10 mouse cellular contexts compared by ENCODE assay signal in the genomic region with DNA sequence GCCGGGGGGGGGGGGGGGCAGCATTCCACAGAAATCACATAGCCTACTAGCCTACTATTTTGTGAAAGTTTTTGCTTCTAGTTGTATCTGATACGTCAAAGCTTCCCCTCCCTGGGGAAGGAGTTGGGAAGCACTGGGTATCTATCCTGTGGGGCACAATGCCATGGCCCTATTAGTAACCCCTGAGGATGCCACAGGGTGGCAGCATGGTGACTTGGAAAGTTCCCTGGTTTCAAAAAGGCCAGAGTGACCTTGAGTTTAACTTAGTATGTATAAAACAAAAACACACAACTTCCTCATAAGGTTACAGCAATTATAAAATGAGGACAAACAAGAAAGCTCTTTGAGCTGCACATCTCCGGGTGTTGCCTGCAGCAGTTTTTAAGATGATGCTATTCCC. TPM values are rescaled to one million over a fixed set of nuclear protein-coding genes. Genes with fewer than 3 reads are reported as not detected.
DNase-seq lines count a peak whose midpoint lies in the region; ATAC-seq and TF ChIP-seq lines count a peak whose summit lies in the region.
"Had no signal": no experiment of that assay in that cellular context is flagged by ENCODE, and none has a peak within 500 bp of the region (broad histone marks: within the 10 kb centered on the region; RNA-seq: fewer than 3 reads in every experiment).

No protein-coding gene starts in this region.

- peak; percentile 31 for DNase-seq in hindbrain, embryonic 14.5 days (ENCODE audit: low spot score)
- DNase-seq in hindbrain, embryonic 10.5 days (ENCODE audit: low spot score) = no peak
- peak; percentile 80 for DNase-seq in 416B (ENCODE audit: low read depth)
- no peak for DNase-seq in ES-E14 (ENCODE audit: low read depth, low spot score)
- peak; percentile 47 for DNase-seq in embryo, embryonic 11 days
- DNase-seq in gastrocnemius, postnatal 36 days = no peak
- no peak for DNase-seq in thymus, postnatal 25 days

- no peak overlapping the region for H3K4me3 ChIP-seq in hindbrain, embryonic 14.5 days (replicated peaks; ENCODE audit: low read length)
- no peak overlapping the region for H3K4me3 ChIP-seq in hindbrain, embryonic 10.5 days
- H3K4me3 ChIP-seq in ES-E14 (ENCODE audit: insufficient read depth in 1 of 2, low read depth in 1 of 2, low read length in 2 of 2, poor library complexity in 1 of 2, severe bottlenecking in 1 of 2) = no peak overlapping the region
- H3K4me3 ChIP-seq: myocyte; stomach, embryonic 15.5 days had no signal

- H3K4me2 ChIP-seq in hindbrain, embryonic 14.5 days (replicated peaks) = no peak overlapping the region
- H3K4me2 ChIP-seq: stomach, embryonic 15.5 days had no signal

- no peak for ATAC-seq in hindbrain, embryonic 14.5 days (ENCODE audit: low FRiP score)
- no peak for ATAC-seq in inflammation-experienced regulatory T-cells, adult 6 months

- no peak overlapping the region for H3K27ac ChIP-seq in hindbrain, embryonic 14.5 days
- no peak overlapping the region for H3K27ac ChIP-seq in hindbrain, embryonic 10.5 days
- no peak overlapping the region for H3K27ac ChIP-seq in ES-E14 (ENCODE audit: insufficient read depth, low read depth, low read length, poor library complexity, severe bottlenecking)
- H3K27ac ChIP-seq: stomach, embryonic 15.5 days had no signal

- no peak overlapping the region for H3K9ac ChIP-seq in hindbrain, embryonic 14.5 days
- H3K9ac ChIP-seq in ES-E14 (ENCODE audit: insufficient read depth, low read depth, low read length, poor library complexity, severe bottlenecking) = no peak overlapping the region
- H3K9ac ChIP-seq: stomach, embryonic 15.5 days had no signal

- WGBS in hindbrain, embryonic 14.5 days = 70% methylated on average over 3 of the region's 3 CpGs
- WGBS in hindbrain, embryonic 10.5 days = 67% methylated on average over 3 of the region's 3 CpGs

- H3K36me3 ChIP-seq in hindbrain, embryonic 14.5 days (replicated peaks; ENCODE audit: control insufficient read depth, insufficient read depth) = no peaks in the 10 kb centered on the region
- H3K36me3 ChIP-seq in hindbrain, embryonic 10.5 days = no peaks in the 10 kb centered on the region
- H3K36me3 ChIP-seq in ES-E14 (ENCODE audit: control insufficient read depth, insufficient read depth, low read length, poor library complexity, severe bottlenecking) = no peaks in the 10 kb centered on the region
- H3K36me3 ChIP-seq: stomach, embryonic 15.5 days had no signal

- H3K4me1 ChIP-seq in hindbrain, embryonic 14.5 days (replicated peaks; ENCODE audit: control insufficient read depth, insufficient read depth, low read length) = no peaks in the 10 kb centered on the region; the same call in 1 of the 2 replicates
- H3K4me1 ChIP-seq in hindbrain, embryonic 10.5 days (replicated peaks) = peaks cover 18% of the 10 kb centered on the region
- peaks cover 20 to 26% of the 10 kb centered on the region in 2 experiments for H3K4me1 ChIP-seq in ES-E14 (ENCODE audit: control insufficient read depth in 2 of 2, insufficient read depth in 2 of 2, low read length in 2 of 2, poor library complexity in 1 of 2)

- H3K9me3 ChIP-seq in hindbrain, embryonic 14.5 days (ENCODE audit: control insufficient read depth, low read length) = no peaks in the 10 kb centered on the region
- no peaks in the 10 kb centered on the region for H3K9me3 ChIP-seq in hindbrain, embryonic 10.5 days
- H3K9me3 ChIP-seq in ES-E14 (ENCODE audit: control insufficient read depth, insufficient read depth, low read depth, low read length) = no peaks in the 10 kb centered on the region
- H3K9me3 ChIP-seq: stomach, embryonic 15.5 days had no signal

- H3K27me3 ChIP-seq in hindbrain, embryonic 14.5 days (ENCODE audit: control insufficient read depth, insufficient read depth, low read length) = no peaks in the 10 kb centered on the region
- H3K27me3 ChIP-seq in hindbrain, embryonic 10.5 days (ENCODE audit: insufficient read depth, poor library complexity, severe bottlenecking) = no peaks in the 10 kb centered on the region
- H3K27me3 ChIP-seq: stomach, embryonic 15.5 days had no signal

- in situ Hi-C loops in ES-E14 (cut with MboI; ENCODE audit: low sequenced_read_pairs in 2 of 2, unreplicated experiment in 2 of 2) = loop anchor here (5.0 to 25.0 kb wide), 2 partner anchors 108 to 168 kb away; partner anchors contain the start of genes Slc2a1 (in 1 of the 2) and Zfp691 (in 1 of the 2)

- intact Hi-C loops in gastrocnemius, postnatal 36 days (cut with DNase I) = loop anchor here (2.0 kb wide), 1 partner anchor 203 kb away; no protein-coding TSS in a partner anchor

TF ChIP-seq in ES-E14, 5 proteins besides CTCF, POLR2A, EP300 and RAD21:
- TF ChIP-seq ZC3H11A (IDR thresholded peaks at IDR 0.05; ENCODE audit: borderline replicate concordance, low read depth, low read length) (peak; percentile 52; the same call in 1 of the 2 replicates), CHD2 (IDR thresholded peaks at IDR 0.05; ENCODE audit: low read depth, low read length) (no peak)

RNA-seq across cellular contexts. Expression of gene Lao1, which starts 42.8 kb away (rescaled TPM):
- not detected in 2 replicates for polyA plus RNA-seq in hindbrain, embryonic 14.5 days (2014; fragmentation: Nextera tagmentation; extraction: Ambion mirVana)
- polyA plus RNA-seq in hindbrain, embryonic 10.5 days (2016; fragmentation: Nextera tagmentation; extraction: Ambion mirVana) = not detected in 2 replicates
- total RNA-seq in ES-E14 (2012; rRNA removed) = not detected in 2 replicates
- total RNA-seq in gastrocnemius, postnatal 36 days (2021) = under 1 TPM; 0.36 to 0.86 TPM
- not detected for polyA plus RNA-seq in inflammation-experienced regulatory T-cells, adult 6 months (2017; shearing (Covaris generic))
- polyA plus RNA-seq: myocyte; stomach, embryonic 15.5 days had no signal

Comparison
In these comparisons a context has a peak if more than half of its experiments do, and no peak if none do; other contexts are left out.
1. DNase-seq: peak in hindbrain, embryonic 14.5 days (single experiment), 416B (single experiment) and embryo, embryonic 11 days (single experiment); none in hindbrain, embryonic 10.5 days (single experiment), ES-E14 (single experiment), gastrocnemius, postnatal 36 days (0 of 2) and thymus, postnatal 25 days (single experiment).